Mouse (Mus musculus) forebrain, embryonic 14.5 days (tissue): ENCODE measurements around the gene Map3k10. TPM values are rescaled to one million over a fixed set of nuclear protein-coding genes. Genes with fewer than 3 reads are reported as not detected.

Experiments used
- ATAC-seq: fragments of 200-750 bp; cut with Nextera tagmentation; 2 replicates; pipeline ENCODE4 v1.8.0; 2017; ENCODE audit warnings: mild to moderate bottlenecking, moderate library complexity
- DNase-seq: peaks from one replicate; pipeline ENCODE4 v3.0.0-alpha.2; 2015; ENCODE audit warnings: low spot score
- H3K27ac ChIP-seq: fragments of 300-500 bp; sonication (generic); 2 replicates; pipeline ENCODE4 v1.5.1; 2014; ENCODE audit warnings: low read depth, mild to moderate bottlenecking, control low read depth, low read length, moderate library complexity
- H3K27me3 ChIP-seq: fragments of 300-500 bp; sonication (generic); replicated peaks from 2 replicates; pipeline ENCODE4 v1.6.1; 2014; ENCODE audit warnings: low read length, control low read depth, mixed read lengths; ENCODE audit not compliant: control insufficient read depth, insufficient read depth
- H3K36me3 ChIP-seq: fragments of 300-500 bp; sonication (generic); 2 replicates; pipeline ENCODE4 v1.6.1; 2014; ENCODE audit warnings: low read length, control low read depth; ENCODE audit not compliant: control insufficient read depth, insufficient read depth
- H3K4me1 ChIP-seq: fragments of 300-500 bp; sonication (generic); 2 replicates; pipeline ENCODE4 v1.6.1; 2014; ENCODE audit warnings: antibody characterized with exemption, low read length, control low read depth; ENCODE audit not compliant: control insufficient read depth, insufficient read depth
- H3K4me2 ChIP-seq: fragments of 300-500 bp; sonication (generic); 2 replicates; pipeline ENCODE4 v1.6.1; 2014; ENCODE audit warnings: mild to moderate bottlenecking, control low read depth, low read length
- H3K4me3 ChIP-seq: fragments of 300-500 bp; sonication (generic); 2 replicates; pipeline ENCODE4 v1.5.1; 2014; ENCODE audit warnings: low read depth, low read length, control low read depth
- H3K9ac ChIP-seq: fragments of 300-500 bp; sonication (generic); 2 replicates; pipeline ENCODE4 v1.6.1; 2014; ENCODE audit warnings: mild to moderate bottlenecking, low read length, control low read depth, moderate library complexity
- H3K9me3 ChIP-seq: fragments of 300-500 bp; sonication (generic); replicated peaks from 2 replicates; pipeline ENCODE4 v1.6.1; 2016; ENCODE audit warnings: low read length, control low read depth, mixed read lengths; ENCODE audit not compliant: control insufficient read depth
- WGBS: fragments of 180-500 bp; shearing (Covaris S2); extraction: QIAGEN DNeasy Blood & Tissue Kit; methylation state at CpG from one replicate; pipeline ENCODE4 v1.1.7; 2014; 5-methylcytosine and 5-hydroxymethylcytosine counted together
- polyA plus RNA-seq: library from polyadenylated mRNA; unstranded; fragments of >200 nt; fragmentation: Nextera tagmentation; extraction: Ambion mirVana; gene quantifications from 2 replicates; pipeline ENCODE4 v1.2.1, GENCODE M21; 2014

Map3k10 gene
- polyA plus RNA-seq, 1 experiment from 2014 or later = 12.8 TPM

GRCm38 (mm10) chr7:27627707-27628106, 46.7 kb downstream of the Map3k10 start:
- H3K9me3 ChIP-seq = no peaks in the 10 kb centered on the region
- no peak for DNase-seq
- no peak overlapping the region for H3K27ac ChIP-seq
- WGBS = 88% methylated on average over 7 of the region's 7 CpGs
- H3K4me2 ChIP-seq = no peak overlapping the region
- no peak overlapping the region for H3K9ac ChIP-seq
- H3K27me3 ChIP-seq = no peaks in the 10 kb centered on the region
- H3K36me3 ChIP-seq = peaks cover 70% of the 10 kb centered on the region
- ATAC-seq = no peak
- H3K4me1 ChIP-seq = no peaks in the 10 kb centered on the region
- H3K4me3 ChIP-seq = no peak overlapping the region

DNA sequence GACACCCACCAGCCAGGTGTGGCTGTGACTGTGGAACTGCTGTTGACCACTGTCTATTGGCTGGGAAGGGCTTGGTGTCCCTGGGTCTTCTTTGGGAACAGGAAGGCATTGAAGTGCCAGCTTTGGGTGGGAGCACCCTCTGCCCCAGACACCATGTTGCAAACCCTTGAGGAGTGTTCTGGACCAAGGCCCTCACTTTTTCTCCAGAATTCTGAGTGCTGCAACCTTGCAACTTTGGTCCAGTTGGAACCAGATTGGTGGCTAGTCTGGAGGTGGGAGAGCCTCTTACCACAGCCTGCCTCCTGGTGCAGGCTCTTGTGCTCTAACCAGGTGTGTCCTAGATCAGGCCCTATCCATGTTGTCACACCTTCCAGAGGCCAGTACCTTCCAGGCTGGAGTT, 49.4 kb downstream of the Map3k10 start:
- peaks cover 80% of the 10 kb centered on the region for H3K36me3 ChIP-seq
- ATAC-seq = no peak
- H3K4me1 ChIP-seq = no peaks in the 10 kb centered on the region
- H3K27ac ChIP-seq = no peak overlapping the region
- no peak for DNase-seq
- H3K27me3 ChIP-seq = no peaks in the 10 kb centered on the region
- H3K4me2 ChIP-seq = no peak overlapping the region
- no peaks in the 10 kb centered on the region for H3K9me3 ChIP-seq
- H3K9ac ChIP-seq = no peak overlapping the region
- H3K4me3 ChIP-seq = no peak overlapping the region

GRCm38 (mm10) chr7:27622234-27622633, 52.2 kb downstream of the Map3k10 start:
- no peak for ATAC-seq
- WGBS = 83% methylated on average over 1 of the region's 1 CpGs
- Histone ChIP-seq H3K36me3 (peaks cover 79% of the 10 kb centered on the region), H3K9me3 (no peaks in the 10 kb centered on the region), H3K27me3 (no peaks in the 10 kb centered on the region), H3K4me1 (no peaks in the 10 kb centered on the region), H3K4me3 (no peak overlapping the region), H3K9ac (no peak overlapping the region), H3K4me2 (no peak overlapping the region), H3K27ac (no peak overlapping the region)
- DNase-seq = no peak

DNA sequence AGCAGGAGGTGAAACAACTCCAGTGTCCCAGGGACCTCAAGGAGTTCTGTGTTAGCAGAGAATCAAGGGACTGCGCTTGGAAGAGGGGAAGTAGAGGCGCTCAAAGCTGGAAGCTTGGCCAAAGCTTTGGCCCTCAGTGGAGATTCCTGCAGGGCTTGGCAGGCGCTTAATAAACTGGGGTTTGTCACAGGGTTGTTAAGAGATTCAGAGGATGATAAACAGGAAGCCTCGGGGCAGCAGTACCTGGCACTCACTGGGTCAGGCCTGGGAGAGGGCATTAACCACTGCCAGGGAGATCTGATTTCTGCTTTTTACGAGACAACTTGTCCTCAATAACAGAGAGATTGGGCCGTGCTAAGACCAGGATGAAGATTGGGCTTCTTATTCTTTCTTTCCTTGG, 53.4 kb downstream of the Map3k10 start:
- Histone ChIP-seq H3K27ac (no peak overlapping the region), H3K9ac (no peak overlapping the region), H3K4me1 (no peaks in the 10 kb centered on the region), H3K9me3 (no peaks in the 10 kb centered on the region), H3K27me3 (no peaks in the 10 kb centered on the region), H3K4me2 (no peak overlapping the region), H3K36me3 (peaks cover 81% of the 10 kb centered on the region), H3K4me3 (no peak overlapping the region)
- ATAC-seq (no peak), DNase-seq (no peak)
- WGBS = 80% methylated on average over 6 of the region's 6 CpGs

- no peak overlapping the region for H3K4me3 ChIP-seq
- peak overlapping the region; percentile 91 for H3K27ac ChIP-seq
- DNase-seq = peak; percentile 92
- no peaks in the 10 kb centered on the region for H3K9me3 ChIP-seq
- peaks cover 22% of the 10 kb centered on the region for H3K4me1 ChIP-seq
- WGBS = 24% methylated on average over 8 of the region's 8 CpGs
- ATAC-seq = peak; percentile 84
- H3K36me3 ChIP-seq = peaks cover 49% of the 10 kb centered on the region
- H3K9ac ChIP-seq = 0 out of 2 replicates have a peak overlapping the region, but pooled peaks have one; percentile 25
- H3K27me3 ChIP-seq = no peaks in the 10 kb centered on the region
- peak overlapping the region; percentile 26 for H3K4me2 ChIP-seq
Observed at GRCm38 (mm10) chr7:27613751-27614499, 60.5 kb downstream of the Map3k10 start.

- no peak overlapping the region for H3K4me3 ChIP-seq
- peaks cover 40% of the 10 kb centered on the region for H3K36me3 ChIP-seq
- H3K4me1 ChIP-seq = peaks cover 22% of the 10 kb centered on the region
- DNase-seq (no peak), ATAC-seq (no peak)
- H3K27me3 ChIP-seq = no peaks in the 10 kb centered on the region
- H3K9me3 ChIP-seq = no peaks in the 10 kb centered on the region
- 58% methylated on average over 4 of the region's 4 CpGs for WGBS
- H3K4me2 ChIP-seq = peak overlapping the region; percentile 26; the same call in 1 of the 2 replicates
- H3K9ac ChIP-seq = 0 out of 2 replicates have a peak overlapping the region, but pooled peaks have one; percentile 13
- peak overlapping the region; percentile 91 for H3K27ac ChIP-seq
Observed at GRCm38 (mm10) chr7:27612940-27613339, 61.5 kb downstream of the Map3k10 start.

DNA sequence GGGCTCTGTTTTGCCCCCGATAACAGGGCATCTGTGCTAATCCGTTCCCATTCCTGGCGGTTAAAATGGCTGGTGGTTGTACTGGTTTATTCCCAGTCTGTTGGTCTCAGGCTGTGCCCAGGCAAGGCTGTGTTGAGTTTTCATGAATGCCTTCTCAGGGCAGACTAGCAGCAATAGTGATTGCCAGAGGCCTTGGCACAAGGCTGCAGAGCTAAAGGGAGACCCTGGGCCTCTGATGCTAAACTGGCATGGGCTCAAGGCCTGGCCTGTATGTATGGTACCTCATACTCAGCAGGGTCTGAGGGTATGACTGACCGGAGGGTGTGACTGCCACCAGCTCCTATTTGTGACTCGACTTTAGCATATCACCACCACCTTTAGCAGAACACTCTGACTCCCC, 63.5 kb downstream of the Map3k10 start:
- 91% methylated on average over 5 of the region's 5 CpGs for WGBS
- Histone ChIP-seq H3K27me3 (no peaks in the 10 kb centered on the region), H3K9ac (no peak overlapping the region), H3K4me3 (no peak overlapping the region), H3K27ac (0 out of 2 replicates have a peak overlapping the region, but pooled peaks have one; percentile 18), H3K9me3 (no peaks in the 10 kb centered on the region), H3K36me3 (peaks cover 21% of the 10 kb centered on the region), H3K4me2 (no peak overlapping the region), H3K4me1 (peaks cover 24% of the 10 kb centered on the region)
- DNase-seq (no peak), ATAC-seq (no peak)

DNA sequence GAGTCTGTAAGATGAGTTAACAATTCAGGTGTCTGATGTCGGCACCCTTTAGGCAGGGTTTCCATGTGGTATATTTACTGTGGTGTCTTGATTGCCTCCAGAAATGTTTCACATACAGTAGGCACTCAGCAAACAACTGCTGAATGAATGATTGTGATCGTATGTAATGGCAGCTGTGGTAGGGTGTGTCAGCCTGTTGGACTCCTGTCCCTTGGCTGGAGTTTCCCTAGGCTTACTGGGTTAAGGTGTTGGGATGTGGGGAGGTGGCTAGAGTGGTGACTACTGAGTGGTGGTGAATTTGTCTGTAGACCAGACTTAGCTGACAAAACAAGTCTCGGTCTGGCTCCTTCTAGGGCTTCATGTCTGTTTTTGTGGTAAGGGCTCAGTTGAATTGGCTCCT, 64.0 kb downstream of the Map3k10 start:
- Histone ChIP-seq H3K4me2 (no peak overlapping the region), H3K9me3 (no peaks in the 10 kb centered on the region), H3K36me3 (peaks cover 20% of the 10 kb centered on the region), H3K27me3 (no peaks in the 10 kb centered on the region), H3K27ac (0 out of 2 replicates have a peak overlapping the region, but pooled peaks have one; percentile 18), H3K4me3 (no peak overlapping the region), H3K9ac (no peak overlapping the region), H3K4me1 (peaks cover 29% of the 10 kb centered on the region)
- no peak for DNase-seq
- no peak for ATAC-seq
- WGBS = 95% methylated on average over 3 of the region's 3 CpGs

GRCm38 (mm10) chr7:27609688-27610087, 64.7 kb downstream of the Map3k10 start:
- H3K4me1 ChIP-seq = peaks cover 28% of the 10 kb centered on the region
- no peaks in the 10 kb centered on the region for H3K9me3 ChIP-seq
- ATAC-seq (no peak), DNase-seq (no peak)
- H3K27ac ChIP-seq = no peak overlapping the region
- no peaks in the 10 kb centered on the region for H3K27me3 ChIP-seq
- 91% methylated on average over 2 of the region's 2 CpGs for WGBS
- no peak overlapping the region for H3K9ac ChIP-seq
- peaks cover 20% of the 10 kb centered on the region for H3K36me3 ChIP-seq
- H3K4me2 ChIP-seq = no peak overlapping the region
- no peak overlapping the region for H3K4me3 ChIP-seq
